Mouse (Mus musculus): ENCODE data around the gene Cidec.

- no peak for TF ChIP-seq CTCF (IDR thresholded peaks at IDR 0.05; ENCODE audit: low read depth, low read length)
- TF ChIP-seq POLR2A (IDR thresholded peaks at IDR 0.05; ENCODE audit: extremely low read depth, insufficient read depth, low read length), result peak; percentile 62
These were observed 16.4 kb downstream of the Cidec start, which contains the start of gene Rpusd3 for GRCm38 (mm10) chr6:113419199-113419587.
